Mouse (Mus musculus): ENCODE results near the gene Cbfa2t2.

Gene Cbfa2t2

GRCm38 (mm10) chr2:154538310-154538709, 102.0 kb downstream of the Cbfa2t2 start:
- DNase-seq (ENCODE audit: low spot score in 2 of 2), result no peak

GRCm38 (mm10) chr2:154538710-154539109, 102.4 kb downstream of the Cbfa2t2 start:
- DNase-seq (ENCODE audit: low spot score in 2 of 2), result no peak

GRCm38 (mm10) chr2:154539720-154540119, 103.4 kb downstream of the Cbfa2t2 start:
- DNase-seq (ENCODE audit: low spot score in 2 of 2), result no peak

- no peak for DNase-seq (ENCODE audit: low spot score in 2 of 2)
Measured at GRCm38 (mm10) chr2:154541630-154542029, 105.3 kb downstream of the Cbfa2t2 start.

GRCm38 (mm10) chr2:154543567-154544347, 107.5 kb downstream of the Cbfa2t2 start:
- DNase-seq (ENCODE audit: low spot score in 2 of 2), result no peak

DNA sequence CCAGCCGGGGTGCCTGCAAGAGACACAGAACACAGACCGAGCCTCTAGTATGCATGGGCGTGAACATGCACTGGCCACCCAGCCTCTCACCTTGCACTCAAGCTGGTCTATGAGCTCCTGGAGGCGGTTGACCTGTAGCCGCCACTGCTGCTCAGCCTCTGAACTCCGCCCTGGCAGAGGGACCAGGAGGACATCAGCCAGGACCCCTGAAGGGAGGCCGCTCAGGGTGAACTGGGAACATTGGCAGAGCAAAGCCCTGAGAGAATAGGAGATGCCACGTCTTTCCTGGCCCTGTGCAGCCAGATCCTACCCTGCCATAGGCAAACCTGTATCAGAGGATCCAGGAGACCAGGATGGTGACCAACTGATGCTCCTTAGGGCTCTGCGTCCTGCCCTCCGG, 110.4 kb downstream of the Cbfa2t2 start, which contains the start of gene 1700003F12Rik:
TSS of gene 1700003F12Rik (plus strand) at position 375 of the 400 bp plus-strand sequence.
- no peak for DNase-seq (ENCODE audit: low spot score in 2 of 2)

- no peak for DNase-seq (ENCODE audit: low spot score in 2 of 2)
Measured at GRCm38 (mm10) chr2:154548688-154549087, 112.4 kb downstream of the Cbfa2t2 start.

DNA sequence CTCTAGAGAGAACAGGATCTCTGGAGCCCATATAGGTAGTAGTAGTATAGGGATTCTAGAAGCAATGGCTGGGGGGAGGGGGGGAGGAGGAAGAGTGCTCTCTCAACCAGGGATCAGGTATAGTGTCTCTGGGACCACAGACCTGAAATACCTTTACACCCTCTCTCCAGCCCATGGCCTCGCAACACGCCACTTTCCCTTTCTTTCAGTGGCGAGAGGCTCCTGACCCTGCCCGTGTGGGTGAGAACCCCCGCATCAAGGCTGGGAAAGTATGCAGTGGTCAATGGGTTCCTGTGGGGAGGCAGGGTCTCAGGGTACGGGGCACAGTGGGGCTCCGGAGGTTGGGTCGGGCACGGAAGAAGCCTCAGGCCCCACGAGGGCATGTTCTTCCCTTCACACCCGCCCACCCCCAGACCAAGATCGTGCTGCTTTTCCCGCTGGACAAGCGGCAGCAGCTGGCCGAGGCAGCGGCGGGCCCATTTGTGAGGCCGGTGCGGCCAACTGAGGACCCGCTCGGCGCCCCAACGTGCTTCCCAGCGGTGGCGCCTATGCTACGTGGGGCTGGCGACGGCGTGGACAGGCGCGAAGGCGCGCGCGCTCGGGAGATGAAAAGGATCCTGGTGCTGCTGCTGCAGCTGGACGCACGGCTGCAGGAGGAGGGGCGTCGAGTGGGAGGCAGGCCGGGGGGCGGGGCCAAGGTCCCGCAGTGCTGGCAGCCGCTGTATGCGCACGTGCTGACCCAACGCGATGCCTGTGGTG, 113.0 kb downstream of the Cbfa2t2 start:
- peak; percentile 33 to 41 for DNase-seq (ENCODE audit: low spot score in 2 of 2)

- no peak for DNase-seq (ENCODE audit: low spot score in 2 of 2)
Measured at GRCm38 (mm10) chr2:154549886-154550189, 113.6 kb downstream of the Cbfa2t2 start.

DNA sequence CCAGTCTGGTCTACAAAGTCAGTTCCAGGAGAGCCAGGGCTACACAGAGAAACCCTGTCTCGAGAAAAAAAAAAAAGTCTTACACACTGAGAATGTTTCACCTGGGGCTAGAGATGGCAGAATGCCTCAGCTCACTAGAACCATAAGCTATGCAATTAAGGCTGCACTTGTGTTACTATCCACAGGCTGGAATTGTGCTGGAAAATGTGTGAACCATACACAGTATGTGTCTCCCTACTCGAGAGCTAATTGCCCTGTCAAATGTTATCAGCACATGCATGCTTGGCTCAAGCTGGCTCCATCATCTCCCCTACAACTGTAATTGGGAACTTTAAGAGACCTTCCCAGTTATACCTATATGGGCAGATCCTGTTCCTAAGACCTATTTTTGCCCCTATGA, 114.7 kb downstream of the Cbfa2t2 start:
- DNase-seq (ENCODE audit: low spot score in 2 of 2), result no peak

DNA sequence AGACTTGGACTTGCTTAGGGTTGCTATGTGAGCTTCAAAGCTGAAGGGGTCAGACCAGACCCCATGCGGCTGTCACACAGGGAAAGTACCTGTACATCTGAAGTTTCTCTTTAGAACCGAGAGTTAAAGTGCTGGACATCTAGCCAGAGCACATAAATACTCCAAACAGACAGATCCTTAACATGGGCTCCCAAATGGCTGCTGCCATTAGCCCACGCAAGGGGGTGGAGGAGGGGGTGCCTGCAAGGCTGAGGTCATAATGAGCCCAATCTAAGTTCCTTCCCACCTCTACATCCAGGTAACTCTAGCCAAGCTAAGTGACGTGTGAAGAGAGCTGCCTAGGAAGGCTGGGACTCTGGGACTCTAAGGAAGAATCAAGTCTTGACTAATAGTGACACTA, 115.2 kb downstream of the Cbfa2t2 start, which contains the start of gene Actl10:
TSS of gene Actl10 (plus strand) at position 301 of the 400 bp plus-strand sequence.
- DNase-seq (ENCODE audit: low spot score in 2 of 2), result no peak

- no peak for DNase-seq (ENCODE audit: low spot score in 2 of 2)
Measured at GRCm38 (mm10) chr2:154551927-154552326, 115.6 kb downstream of the Cbfa2t2 start.

- DNase-seq (ENCODE audit: low spot score in 2 of 2), result peak; percentile 52 to 63
Measured at GRCm38 (mm10) chr2:154552424-154552907, 116.2 kb downstream of the Cbfa2t2 start.

GRCm38 (mm10) chr2:154555235-154555634, 119.0 kb downstream of the Cbfa2t2 start:
- no peak for DNase-seq (ENCODE audit: low spot score in 2 of 2)

- no peak for DNase-seq (ENCODE audit: low spot score in 2 of 2)
Measured at GRCm38 (mm10) chr2:154557184-154557832, 121.0 kb downstream of the Cbfa2t2 start.

GRCm38 (mm10) chr2:154558264-154559039, 122.2 kb downstream of the Cbfa2t2 start, which contains the start of gene Necab3:
Gene Necab3, minus strand, starts transcription at chr2:154558890.
- DNase-seq (ENCODE audit: low spot score in 2 of 2), result peak in 1 of 2 experiments; percentile 35

DNA sequence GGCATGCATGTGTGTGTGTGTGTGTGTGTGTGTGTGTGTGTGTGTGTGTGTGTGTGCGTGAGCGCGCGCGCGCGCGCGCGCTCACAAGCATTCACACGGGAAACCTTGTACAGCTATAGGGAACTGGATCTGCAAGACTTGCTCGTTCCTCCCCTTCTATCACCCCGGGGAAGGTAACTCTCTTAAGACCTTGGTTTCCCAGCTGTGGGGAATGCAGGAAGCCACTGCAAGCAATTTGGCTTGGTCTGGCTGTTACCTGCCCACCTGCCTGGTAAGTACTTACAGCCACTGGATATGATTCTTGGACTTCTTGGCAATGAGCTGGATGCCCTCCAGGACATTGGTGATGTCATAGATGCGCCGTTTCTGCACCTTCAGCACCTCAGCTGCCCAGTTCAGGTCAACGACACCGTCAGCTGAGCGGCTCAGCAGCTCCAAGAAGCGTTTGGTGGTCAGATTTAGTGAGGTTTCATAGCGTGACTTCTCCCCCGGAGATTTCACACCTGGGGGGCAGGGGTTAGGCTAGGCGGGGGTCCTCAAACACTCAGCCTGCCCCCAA, 127.4 kb downstream of the Cbfa2t2 start:
- DNase-seq (ENCODE audit: low spot score in 2 of 2), result no peak

- DNase-seq (ENCODE audit: low spot score in 2 of 2), result no peak
Measured at GRCm38 (mm10) chr2:154565562-154565961, 129.3 kb downstream of the Cbfa2t2 start.

DNA sequence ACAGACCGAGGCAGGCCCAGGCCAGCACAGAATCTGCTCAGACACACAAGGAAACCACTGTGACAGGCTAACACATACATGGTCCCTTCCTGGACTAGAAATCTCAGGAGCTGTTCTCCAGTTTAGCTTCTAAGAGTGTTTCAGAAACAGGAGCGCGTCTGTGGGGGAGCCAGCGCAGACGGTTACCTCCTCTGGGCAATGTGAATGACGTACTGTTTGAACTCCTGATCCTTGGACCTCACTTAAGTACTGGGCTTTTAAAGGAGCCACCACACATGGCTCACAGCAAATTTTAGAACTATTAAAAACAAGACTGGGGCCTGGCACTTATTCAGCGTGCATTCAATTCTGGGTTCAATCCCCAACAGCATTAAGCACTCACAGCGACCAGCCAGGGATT, 130.4 kb downstream of the Cbfa2t2 start:
- DNase-seq (ENCODE audit: low spot score in 2 of 2), result no peak

GRCm38 (mm10) chr2:154567766-154568165, 131.5 kb downstream of the Cbfa2t2 start:
- DNase-seq (ENCODE audit: low spot score in 2 of 2), result no peak

Measured in spleen, postnatal 14 days (tissue).